ENCODE assay signal across 8 mouse cellular contexts in the genomic region with DNA sequence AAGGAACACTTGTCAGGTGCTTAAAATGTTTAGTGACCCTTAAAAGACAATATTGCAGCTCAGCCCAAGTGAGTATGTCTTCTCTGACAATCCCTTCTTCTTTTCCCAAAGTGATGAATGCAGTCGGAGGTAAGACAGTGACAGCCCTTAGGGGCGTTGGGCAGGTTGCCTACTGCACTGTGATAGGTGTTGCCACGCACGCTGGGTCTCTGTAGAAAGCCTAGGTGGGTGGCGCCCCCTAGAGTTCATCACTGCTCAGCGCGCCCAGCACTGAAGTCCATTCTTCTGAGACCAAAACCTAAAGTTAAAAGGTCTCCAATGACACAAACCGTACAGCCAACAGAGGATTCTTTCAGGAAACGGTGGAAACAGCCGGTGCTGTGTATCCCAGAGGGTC. TPM values are rescaled to one million over a fixed set of nuclear protein-coding genes. Genes with fewer than 3 reads are reported as not detected.
DNase-seq lines count a peak whose midpoint lies in the region; ATAC-seq and TF ChIP-seq lines count a peak whose summit lies in the region.

No protein-coding gene starts in this region.

- H3K9me3 ChIP-seq in E14TG2a.4 (ENCODE audit: low read length), result no peaks in the 10 kb centered on the region
- no peaks in the 10 kb centered on the region for H3K9me3 ChIP-seq in intestine, embryonic 15.5 days
- H3K9me3 ChIP-seq in midbrain, embryonic 11.5 days (ENCODE audit: control insufficient read depth, low read length), result no peaks in the 10 kb centered on the region
- H3K9me3 ChIP-seq in stomach, embryonic 16.5 days (replicated peaks; ENCODE audit: control insufficient read depth, low read length), result 0 out of 2 replicates have a peak, but pooled peaks cover 2% of the 10 kb centered on the region

- peak overlapping the region; percentile 30; the same call in 1 of the 2 replicates for H3K4me2 ChIP-seq in intestine, embryonic 15.5 days (replicated peaks)
- H3K4me2 ChIP-seq in midbrain, embryonic 11.5 days, result no peak overlapping the region
- H3K4me2 ChIP-seq in stomach, embryonic 16.5 days (ENCODE audit: low read depth, low read length), result peak overlapping the region; percentile 35; the same call in 1 of the 2 replicates

- ATAC-seq in intestine, embryonic 15.5 days, result no peak
- ATAC-seq in midbrain, embryonic 11.5 days (ENCODE audit: low FRiP score), result no peak
- no peak for ATAC-seq in stomach, embryonic 16.5 days (ENCODE audit: insufficient read depth, low FRiP score)

- H3K4me1 ChIP-seq in E14TG2a.4 (replicated peaks; ENCODE audit: low read depth, low read length), result peaks cover 5% of the 10 kb centered on the region; the same call in 1 of the 2 replicates
- H3K4me1 ChIP-seq in intestine, embryonic 15.5 days (replicated peaks), result no peaks in the 10 kb centered on the region
- no peaks in the 10 kb centered on the region for H3K4me1 ChIP-seq in midbrain, embryonic 11.5 days (ENCODE audit: control insufficient read depth, insufficient read depth, low read length)
- H3K4me1 ChIP-seq in stomach, embryonic 16.5 days (ENCODE audit: control insufficient read depth, insufficient read depth, low read length), result no peaks in the 10 kb centered on the region

- peak; percentile 89 for TF ChIP-seq CTCF in E14TG2a.4 (conservative IDR thresholded peaks at IDR 0.05; ENCODE audit: low read length)

- no peak overlapping the region for H3K4me3 ChIP-seq in E14TG2a.4 (replicated peaks; ENCODE audit: low read length)
- no peak overlapping the region for H3K4me3 ChIP-seq in intestine, embryonic 15.5 days (replicated peaks)
- no peak overlapping the region for H3K4me3 ChIP-seq in midbrain, embryonic 11.5 days (ENCODE audit: low read depth, low read length)
- H3K4me3 ChIP-seq in stomach, embryonic 16.5 days (replicated peaks; ENCODE audit: low read length), result no peak overlapping the region

- H3K36me3 ChIP-seq in E14TG2a.4 (ENCODE audit: insufficient read depth, low read length), result no peaks in the 10 kb centered on the region
- no peaks in the 10 kb centered on the region for H3K36me3 ChIP-seq in intestine, embryonic 15.5 days
- H3K36me3 ChIP-seq in midbrain, embryonic 11.5 days (ENCODE audit: control insufficient read depth, insufficient read depth, low read length), result no peaks in the 10 kb centered on the region
- no peaks in the 10 kb centered on the region for H3K36me3 ChIP-seq in stomach, embryonic 16.5 days (ENCODE audit: control insufficient read depth, insufficient read depth, low read length)

- no peak overlapping the region for H3K9ac ChIP-seq in intestine, embryonic 15.5 days
- no peak overlapping the region for H3K9ac ChIP-seq in midbrain, embryonic 11.5 days (ENCODE audit: low read length)
- H3K9ac ChIP-seq in stomach, embryonic 16.5 days (ENCODE audit: low read length), result no peak overlapping the region

- H3K27ac ChIP-seq in intestine, embryonic 15.5 days, result no peak overlapping the region
- H3K27ac ChIP-seq in midbrain, embryonic 11.5 days (ENCODE audit: low read depth, low read length), result no peak overlapping the region
- no peak overlapping the region for H3K27ac ChIP-seq in stomach, embryonic 16.5 days (ENCODE audit: low read length)

- 15% methylated on average over 10 of the region's 10 CpGs for WGBS in intestine, embryonic 15.5 days
- WGBS in midbrain, embryonic 11.5 days, result 19% methylated on average over 10 of the region's 10 CpGs
- WGBS in stomach, embryonic 16.5 days, result 14% methylated on average over 10 of the region's 10 CpGs

- DNase-seq in 3T3-L1 (ENCODE audit: low read depth, low spot score), result peak; percentile 14
- DNase-seq in cerebellum, adult 9-11 months, result peak; percentile 83
- DNase-seq in frontal cortex, postnatal 14 days (ENCODE audit: low spot score in 2 of 2), result peak; percentile 27 to 36
- peak; percentile 90 for DNase-seq in midbrain, embryonic 11.5 days (ENCODE audit: low spot score, missing footprints)
- no peak for DNase-seq in urinary bladder, postnatal 4 days (ENCODE audit: low spot score in 2 of 2)

- no peaks in the 10 kb centered on the region for H3K27me3 ChIP-seq in E14TG2a.4 (ENCODE audit: insufficient read depth, low read length)
- H3K27me3 ChIP-seq in intestine, embryonic 15.5 days (replicated peaks), result no peaks in the 10 kb centered on the region
- no peaks in the 10 kb centered on the region for H3K27me3 ChIP-seq in midbrain, embryonic 11.5 days (ENCODE audit: control insufficient read depth, insufficient read depth, low read length)
- no peaks in the 10 kb centered on the region for H3K27me3 ChIP-seq in stomach, embryonic 16.5 days (ENCODE audit: control insufficient read depth, insufficient read depth, low read length)

RNA-seq across cellular contexts. Expression of gene Suds3, which starts 46.4 kb away (rescaled TPM):
- polyA plus RNA-seq in intestine, embryonic 15.5 days (2015; fragmentation: Nextera tagmentation; extraction: Ambion mirVana), result 72.7 and 73.7 TPM in 2 replicates
- polyA plus RNA-seq in midbrain, embryonic 11.5 days (2014; fragmentation: Nextera tagmentation; extraction: Ambion mirVana), result 49.0 and 50.3 TPM in 2 replicates
- polyA plus RNA-seq in stomach, embryonic 16.5 days (2015; fragmentation: Nextera tagmentation; extraction: Ambion mirVana), result 42.7 and 46.2 TPM in 2 replicates

RNA-seq across cellular contexts. Expression of gene Taok3, which starts 50.4 kb away (rescaled TPM):
- polyA plus RNA-seq in intestine, embryonic 15.5 days (2015; fragmentation: Nextera tagmentation; extraction: Ambion mirVana), result 44.9 and 45.0 TPM in 2 replicates
- 19.3 and 19.7 TPM in 2 replicates for polyA plus RNA-seq in midbrain, embryonic 11.5 days (2014; fragmentation: Nextera tagmentation; extraction: Ambion mirVana)
- polyA plus RNA-seq in stomach, embryonic 16.5 days (2015; fragmentation: Nextera tagmentation; extraction: Ambion mirVana), result 33.1 TPM in 2 replicates

Comparison
In these comparisons a context has a peak if more than half of its experiments do, and no peak if none do; other contexts are left out.
1. DNase-seq: peak in 3T3-L1 (single experiment), cerebellum, adult 9-11 months (single experiment), frontal cortex, postnatal 14 days (2 of 2) and midbrain, embryonic 11.5 days (single experiment); none in urinary bladder, postnatal 4 days (0 of 2).